Mouse (Mus musculus): Measurements from ENCODE around the gene Fasn.

DNA sequence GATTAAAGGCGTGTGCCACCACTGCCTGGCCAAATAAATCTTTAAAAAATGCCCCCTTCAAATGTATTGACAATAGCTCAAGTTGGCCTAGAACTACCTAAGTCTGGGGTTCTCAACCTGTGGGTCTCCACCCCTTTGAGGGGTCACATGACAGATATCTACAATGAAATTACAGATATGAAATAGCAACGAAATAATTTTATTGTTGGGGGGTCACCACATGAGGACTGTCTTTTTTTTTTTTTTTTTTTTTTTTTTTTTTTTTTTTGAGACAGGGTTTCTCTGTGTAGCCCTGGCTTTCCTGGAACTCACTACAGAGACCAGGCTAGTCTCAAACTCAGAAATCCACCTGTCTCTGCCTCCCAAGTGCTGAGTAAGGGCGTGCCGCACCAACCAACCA lies 20.0 kb upstream of the Fasn start:
- TF ChIP-seq CTCF (IDR thresholded peaks at IDR 0.05; ENCODE audit: control insufficient read depth, insufficient read depth, insufficient read length) (no peak), MYOD1 (IDR thresholded peaks at IDR 0.05; ENCODE audit: control insufficient read depth, insufficient read length, low read depth) (no peak), MYOG (IDR thresholded peaks at IDR 0.05; ENCODE audit: control insufficient read depth, extremely low read depth, insufficient read length) (no peak), USF1 (IDR thresholded peaks at IDR 0.05; ENCODE audit: low read depth) (no peak)

Data from C2C12 (cell line).